Mouse (Mus musculus): ENCODE results near the gene Dpp9. TPM values are rescaled to one million over a fixed set of nuclear protein-coding genes. Genes with fewer than 3 reads are reported as not detected.

The Dpp9 gene
- total and polyA plus RNA-seq, 3 experiments: 13.5 to 37.9 (median 23.0) TPM

DNA sequence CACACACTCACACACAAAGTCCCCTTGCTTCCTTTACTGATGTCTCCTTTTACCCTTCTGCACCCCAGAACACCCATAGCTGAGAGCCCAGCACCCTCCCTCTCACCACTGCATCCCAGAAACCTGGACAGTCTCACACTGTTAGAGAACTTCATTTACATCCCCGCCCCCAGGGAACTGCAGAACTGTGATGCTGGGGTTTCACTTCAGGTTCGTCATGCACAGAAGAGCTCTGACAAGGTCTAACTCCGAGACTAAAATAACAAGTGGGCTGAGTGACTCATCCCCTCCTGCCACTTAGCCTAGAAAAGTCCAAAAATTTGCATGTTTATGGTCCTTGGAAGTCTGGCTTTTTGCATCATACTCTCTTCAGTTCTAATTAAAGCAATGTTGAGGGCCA is 47.6 kb upstream of the Dpp9 start:
- dilution Hi-C loops (cut with MboI; ENCODE audit: extremely low pct_ligation_motif_present, extremely low pct_unique_long_range_greater_than_20kb, low sequenced_read_pairs): no loop called here

DNA sequence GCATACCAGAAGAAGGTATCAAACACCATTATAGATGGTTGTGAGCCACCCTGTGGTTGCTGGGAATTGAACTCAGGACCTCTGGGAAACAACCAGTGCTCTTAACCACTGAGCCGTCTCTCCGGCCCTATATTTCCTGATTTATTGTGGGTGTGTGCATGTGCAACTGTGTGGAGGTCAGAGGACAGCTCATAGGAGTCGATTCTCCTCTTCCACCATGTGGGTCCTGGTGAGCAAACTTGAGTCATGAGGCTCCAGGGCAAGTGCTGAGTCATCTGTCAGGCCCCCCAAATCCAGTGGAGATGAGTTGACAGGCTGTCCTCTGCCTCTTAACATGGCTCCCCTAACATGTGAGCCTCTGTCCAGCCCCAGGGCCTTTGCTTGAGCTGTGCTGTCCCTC is 47.2 kb upstream of the Dpp9 start:
- Histone ChIP-seq H3K9ac (ENCODE audit: insufficient read depth, low read depth) (0 out of 2 replicates have a peak overlapping the region, but pooled peaks have one; percentile 17), H3K27me3 (replicated peaks) (no peaks in the 10 kb centered on the region), H3K4me1 (ENCODE audit: control insufficient read depth in 1 of 2, insufficient read depth in 2 of 2) (peaks cover 38 to 78% of the 10 kb centered on the region in 2 experiments), H3K36me3 (replicated peaks in 1 of 2; ENCODE audit: control insufficient read depth in 1 of 2, insufficient read depth in 1 of 2, low read length in 1 of 2) (peaks cover 23 to 36% of the 10 kb centered on the region in 2 experiments), H3K9me3 (replicated peaks; ENCODE audit: low read length) (no peaks in the 10 kb centered on the region), H3K4me2 (ENCODE audit: insufficient read depth, low read depth, poor library complexity, severe bottlenecking) (peak overlapping the region; percentile 4; the same call in 1 of the 2 replicates), H3K79me2 (replicated peaks; ENCODE audit: control insufficient read depth, extremely low read depth, insufficient read depth, poor library complexity, severe bottlenecking) (peaks cover 26% of the 10 kb centered on the region), H3K4me3 (replicated peaks in 1 of 3; ENCODE audit: low read depth in 2 of 3, low read length in 2 of 3, poor library complexity in 1 of 3) (no peak overlapping the region), H3K27ac (ENCODE audit: insufficient read depth, low read depth) (peak overlapping the region; percentile 91)
- dilution Hi-C loops (cut with MboI; ENCODE audit: extremely low pct_ligation_motif_present, extremely low pct_unique_long_range_greater_than_20kb, low sequenced_read_pairs): no loop called here
- in situ Hi-C loops (cut with MboI; ENCODE audit: low pct_ligation_motif_present, low pct_unique_long_range_greater_than_20kb, low sequenced_read_pairs): no loop called here
- peak; percentile 78 for DNase-seq (ENCODE audit: extremely low read depth)
- TF ChIP-seq ZNF384 (IDR thresholded peaks at IDR 0.05; ENCODE audit: low read depth, low read length): peak; percentile 41; the same call in 1 of the 2 replicates
- no peak for TF ChIP-seq RAD21 (IDR thresholded peaks at IDR 0.05; ENCODE audit: low read depth, low read length)

More for the DNA sequence above, 47.6 kb upstream of the Dpp9 start:
- H3K36me3 ChIP-seq (replicated peaks in 1 of 2; ENCODE audit: control insufficient read depth in 1 of 2, insufficient read depth in 1 of 2, low read length in 1 of 2): peaks cover 27 to 36% of the 10 kb centered on the region in 2 experiments
- peaks cover 34 to 74% of the 10 kb centered on the region in 2 experiments for H3K4me1 ChIP-seq (ENCODE audit: control insufficient read depth in 1 of 2, insufficient read depth in 2 of 2)
- in situ Hi-C loops (cut with MboI; ENCODE audit: low pct_ligation_motif_present, low pct_unique_long_range_greater_than_20kb, low sequenced_read_pairs): no loop called here
- no peaks in the 10 kb centered on the region for H3K27me3 ChIP-seq (replicated peaks)
- no peaks in the 10 kb centered on the region for H3K9me3 ChIP-seq (replicated peaks; ENCODE audit: low read length)
- TF ChIP-seq POLR2AphosphoS2 (IDR thresholded peaks at IDR 0.05; ENCODE audit: low read depth, low read length) (peak; percentile 61), MXI1 (IDR thresholded peaks at IDR 0.05; ENCODE audit: low read depth, low read length) (peak; percentile 29; the same call in 1 of the 2 replicates), RCOR1 (conservative IDR thresholded peaks at IDR 0.05; ENCODE audit: low read depth, low read length) (no peak; the same call in 1 of the 2 replicates), USF1 (IDR thresholded peaks at IDR 0.05; ENCODE audit: low read depth, low read length) (no peak), NRF1 (IDR thresholded peaks at IDR 0.05; ENCODE audit: low read depth, low read length) (no peak), MAZ (IDR thresholded peaks at IDR 0.05; ENCODE audit: low read depth, low read length) (peak; percentile 85; the same call in 1 of the 2 replicates), BHLHE40 (IDR thresholded peaks at IDR 0.05; ENCODE audit: low read depth, low read length) (peak; percentile 92), IRF4 (IDR thresholded peaks at IDR 0.05; ENCODE audit: low read depth, low read length) (peak; percentile 98), GABPA (IDR thresholded peaks at IDR 0.05; ENCODE audit: insufficient replicate concordance, low read depth, low read length) (no peak), POLR2A (IDR thresholded peaks at IDR 0.05; ENCODE audit: low read depth, low read length) (peak; percentile 34), KAT2A (IDR thresholded peaks at IDR 0.05; ENCODE audit: insufficient replicate concordance, low read length) (0 out of 2 replicates have a peak, but pooled peaks have one; percentile 3), MEF2A (IDR thresholded peaks at IDR 0.05; ENCODE audit: borderline replicate concordance, low read depth, low read length) (peak; percentile 100), MAFK (IDR thresholded peaks at IDR 0.05; ENCODE audit: insufficient replicate concordance, low read length) (peak; percentile 84), TCF12 (IDR thresholded peaks at IDR 0.05; ENCODE audit: low read depth, low read length) (peak; percentile 96), ETS1 (conservative IDR thresholded peaks at IDR 0.05; ENCODE audit: low read depth, low read length) (peak; percentile 100), CHD2 (IDR thresholded peaks at IDR 0.05; ENCODE audit: low read length) (peak; percentile 87), ZNF384 (IDR thresholded peaks at IDR 0.05; ENCODE audit: low read depth, low read length) (peak; percentile 34), JUND (conservative IDR thresholded peaks at IDR 0.05; ENCODE audit: low read depth, low read length) (peak; percentile 97), USF2 (conservative IDR thresholded peaks at IDR 0.05; ENCODE audit: low read depth, low read length) (no peak), ZMIZ1 (IDR thresholded peaks at IDR 0.05; ENCODE audit: low read depth, low read length) (peak; percentile 13; the same call in 1 of the 2 replicates), MYC (IDR thresholded peaks at IDR 0.05; ENCODE audit: low read depth, low read length) (no peak; the same call in 1 of the 2 replicates), MAX (IDR thresholded peaks at IDR 0.05; ENCODE audit: low read length) (0 out of 2 replicates have a peak, but pooled peaks have one; percentile 6), PAX5 (IDR thresholded peaks at IDR 0.05; ENCODE audit: low read length) (no peak), JUN (IDR thresholded peaks at IDR 0.05; ENCODE audit: insufficient read depth, low read depth, low read length) (peak; percentile 97), ELF1 (IDR thresholded peaks at IDR 0.05; ENCODE audit: low read depth, low read length) (no peak; the same call in 1 of the 2 replicates), EP300 (IDR thresholded peaks at IDR 0.05; ENCODE audit: low read length) (peak; percentile 96), HCFC1 (IDR thresholded peaks at IDR 0.05; ENCODE audit: low read depth, low read length) (peak; percentile 30; the same call in 1 of the 2 replicates), ZKSCAN1 (IDR thresholded peaks at IDR 0.05; ENCODE audit: borderline replicate concordance, low read depth, low read length) (no peak), TBP (conservative IDR thresholded peaks at IDR 0.05; ENCODE audit: low read depth, low read length) (0 out of 2 replicates have a peak, but pooled peaks have one; percentile 44), SIN3A (IDR thresholded peaks at IDR 0.05; ENCODE audit: low read length) (peak; percentile 72), RAD21 (IDR thresholded peaks at IDR 0.05; ENCODE audit: low read depth, low read length) (no peak), NELFE (IDR thresholded peaks at IDR 0.05; ENCODE audit: low read depth, low read length) (no peak)
- no peak overlapping the region for H3K9ac ChIP-seq (ENCODE audit: insufficient read depth, low read depth)
- DNase-seq (ENCODE audit: extremely low read depth): peak; percentile 98
- H3K4me2 ChIP-seq (ENCODE audit: insufficient read depth, low read depth, poor library complexity, severe bottlenecking): peak overlapping the region; percentile 32
- peak overlapping the region; percentile 100 for H3K27ac ChIP-seq (ENCODE audit: insufficient read depth, low read depth)
- no peak overlapping the region for H3K4me3 ChIP-seq (replicated peaks in 1 of 3; ENCODE audit: low read depth in 2 of 3, low read length in 2 of 3, poor library complexity in 1 of 3)
- H3K79me2 ChIP-seq (replicated peaks; ENCODE audit: control insufficient read depth, extremely low read depth, insufficient read depth, poor library complexity, severe bottlenecking): peaks cover 22% of the 10 kb centered on the region
